11 mouse cellular contexts compared by ENCODE assay signal in genomic region chr1:154157131-154157530, GRCm38 (mm10). TPM values are rescaled to one million over a fixed set of nuclear protein-coding genes. Genes with fewer than 3 reads are reported as not detected.
A peak's percentile ranks its signal among the peaks of the same experiment; 100 is the strongest.
DNase-seq lines count a peak whose midpoint lies in the region; ATAC-seq lines count a peak whose summit lies in the region.
"Had no signal": no experiment of that assay in that cellular context is flagged by ENCODE, and none has a peak within 500 bp of the region (broad histone marks: within the 10 kb centered on the region; RNA-seq: fewer than 3 reads in every experiment).

No protein-coding gene starts in this region.

- no peaks in the 10 kb centered on the region for H3K36me3 ChIP-seq in forebrain, embryonic 10.5 days (replicated peaks)
- no peaks in the 10 kb centered on the region for H3K36me3 ChIP-seq in hindbrain, embryonic 16.5 days (ENCODE audit: control insufficient read depth, insufficient read depth, low read length)
- H3K36me3 ChIP-seq in neural tube, embryonic 13.5 days = no peaks in the 10 kb centered on the region

- DNase-seq in left cerebral cortex, postnatal 14 days (ENCODE audit: low spot score in 2 of 2) = peak; percentile 50 to 72
- DNase-seq in left cerebral cortex, adult 11 months (ENCODE audit: low spot score) = no peak
- DNase-seq in forebrain, embryonic 10.5 days (ENCODE audit: extremely low spot score, low spot score) = no peak
- DNase-seq in ovary, postnatal 10 days (ENCODE audit: low spot score) = no peak
- DNase-seq in frontal cortex, postnatal 14 days (ENCODE audit: low spot score in 2 of 2) = no peak
- no peak for DNase-seq in spleen, adult 18-20 months

- no peak overlapping the region for H3K4me2 ChIP-seq in hindbrain, embryonic 16.5 days (ENCODE audit: low read length)
- H3K4me2 ChIP-seq in neural tube, embryonic 13.5 days = no peak overlapping the region

- H3K27ac ChIP-seq in forebrain, embryonic 10.5 days = peak overlapping the region; percentile 81
- peak overlapping the region; percentile 66 for H3K27ac ChIP-seq in hindbrain, embryonic 16.5 days (ENCODE audit: low read depth, low read length)
- H3K27ac ChIP-seq in neural tube, embryonic 13.5 days (replicated peaks) = peak overlapping the region; percentile 83

- ATAC-seq in hindbrain, embryonic 16.5 days = peak; percentile 56
- ATAC-seq in neural tube, embryonic 13.5 days (ENCODE audit: low read depth) = peak; percentile 54; the same call in 1 of the 2 replicates
- ATAC-seq: activated CD4-positive, CD25-positive, alpha-beta regulatory T cell, adult 4 months had no signal

- no peaks in the 10 kb centered on the region for H3K27me3 ChIP-seq in forebrain, embryonic 10.5 days (ENCODE audit: poor library complexity, severe bottlenecking)
- no peaks in the 10 kb centered on the region for H3K27me3 ChIP-seq in hindbrain, embryonic 16.5 days (replicated peaks; ENCODE audit: control insufficient read depth, insufficient read depth, low read length)
- H3K27me3 ChIP-seq in neural tube, embryonic 13.5 days = no peaks in the 10 kb centered on the region

- H3K4me3 ChIP-seq in forebrain, embryonic 10.5 days = no peak overlapping the region
- no peak overlapping the region for H3K4me3 ChIP-seq in hindbrain, embryonic 16.5 days (ENCODE audit: low read length)
- no peak overlapping the region for H3K4me3 ChIP-seq in neural tube, embryonic 13.5 days

- no peak overlapping the region for H3K9ac ChIP-seq in hindbrain, embryonic 16.5 days (ENCODE audit: low read depth, low read length)
- no peak overlapping the region for H3K9ac ChIP-seq in neural tube, embryonic 13.5 days

- intact Hi-C loops in left cerebral cortex, postnatal 14 days (cut with DNase I) = no loop called here

- H3K4me1 ChIP-seq in forebrain, embryonic 10.5 days = peaks cover 15% of the 10 kb centered on the region
- no peaks in the 10 kb centered on the region for H3K4me1 ChIP-seq in hindbrain, embryonic 16.5 days (ENCODE audit: control insufficient read depth, insufficient read depth, low read depth, low read length)
- peaks cover 19% of the 10 kb centered on the region for H3K4me1 ChIP-seq in neural tube, embryonic 13.5 days (replicated peaks)

- 76% methylated on average over 4 of the region's 4 CpGs for WGBS in forebrain, embryonic 10.5 days
- WGBS in hindbrain, embryonic 16.5 days = 53% methylated on average over 4 of the region's 4 CpGs
- 70% methylated on average over 4 of the region's 4 CpGs for WGBS in neural tube, embryonic 13.5 days

- no peaks in the 10 kb centered on the region for H3K9me3 ChIP-seq in forebrain, embryonic 10.5 days
- no peaks in the 10 kb centered on the region for H3K9me3 ChIP-seq in hindbrain, embryonic 16.5 days (ENCODE audit: control insufficient read depth, low read length)
- no peaks in the 10 kb centered on the region for H3K9me3 ChIP-seq in neural tube, embryonic 13.5 days

RNA-seq across cellular contexts. Expression of gene Zfp648, which starts 43.9 kb away (rescaled TPM):
- under 1 TPM; 0.51 to 0.59 TPM for total RNA-seq in left cerebral cortex, postnatal 14 days (2021)
- polyA plus RNA-seq in forebrain, embryonic 10.5 days (2016; fragmentation: Nextera tagmentation; extraction: Ambion mirVana) = 0.10 TPM in 1 of 2 replicates, not detected in the other
- 1.5 and 1.6 TPM in 2 replicates for polyA plus RNA-seq in hindbrain, embryonic 16.5 days (2015; fragmentation: Nextera tagmentation; extraction: Ambion mirVana)
- polyA plus RNA-seq in neural tube, embryonic 13.5 days (2015; fragmentation: Nextera tagmentation; extraction: Ambion mirVana) = 0.36 and 0.39 TPM in 2 replicates
- total RNA-seq: heart, postnatal 10 days; megakaryocyte-erythroid progenitor cell, adult 5-6 weeks had no signal
- polyA plus RNA-seq: activated CD4-positive, CD25-positive, alpha-beta regulatory T cell, adult 4 months had no signal

Comparison
In these comparisons a context has a peak if more than half of its experiments do, and no peak if none do; other contexts are left out.
1. DNase-seq: peak in left cerebral cortex, postnatal 14 days (2 of 2); none in left cerebral cortex, adult 11 months (single experiment), forebrain, embryonic 10.5 days (single experiment), ovary, postnatal 10 days (single experiment), frontal cortex, postnatal 14 days (0 of 2) and spleen, adult 18-20 months (0 of 2).
2. Peak in every context shown above with its lines, with median percentiles within 50 percentile points of each other: H3K27ac ChIP-seq.